Mouse (Mus musculus): Measurements from ENCODE around the gene Smim12. TPM values are rescaled to one million over a fixed set of nuclear protein-coding genes. Genes with fewer than 3 reads are reported as not detected.

Smim12 gene
- polyA plus RNA-seq (2012; rRNA removed), result 13.4 and 18.1 TPM in 2 replicates

DNA sequence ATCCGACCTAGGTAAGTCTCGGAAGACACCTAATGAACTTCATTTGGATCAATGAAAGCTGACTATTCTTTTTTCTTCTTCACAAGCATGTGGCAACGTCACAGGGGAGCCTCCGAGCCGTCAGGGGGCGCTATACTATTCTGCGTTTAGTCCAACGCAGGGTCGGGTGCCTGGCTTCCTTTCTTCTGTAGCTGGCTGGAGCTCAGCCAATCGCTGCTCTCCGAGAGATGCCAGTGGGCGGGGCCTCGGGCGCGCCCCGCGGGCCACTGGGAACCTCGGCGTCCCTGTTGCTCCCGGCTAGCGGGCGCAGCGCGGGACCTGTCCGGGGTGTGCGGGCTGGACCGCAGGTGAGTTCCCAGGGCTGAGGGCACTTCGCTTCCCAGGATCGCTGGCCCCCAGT lies at the start of gene Smim12:
Gene Smim12 (plus strand): TSS at position 233 of the 400 bp plus-strand sequence.
- no peak within 1 kb of the TSS for H3K27ac ChIP-seq (ENCODE audit: insufficient read depth, low read depth, low read length)
- WGBS, result 0% methylated on average over 29 of the region's 29 CpGs
- TF ChIP-seq CTCF (IDR thresholded peaks at IDR 0.05; ENCODE audit: extremely low read depth, insufficient read length, insufficient replicate concordance, low read depth, low read length), result peak; percentile 98
- peak; percentile 78 for TF ChIP-seq POLR2A (IDR thresholded peaks at IDR 0.05; ENCODE audit: low read depth, low read length)

DNA sequence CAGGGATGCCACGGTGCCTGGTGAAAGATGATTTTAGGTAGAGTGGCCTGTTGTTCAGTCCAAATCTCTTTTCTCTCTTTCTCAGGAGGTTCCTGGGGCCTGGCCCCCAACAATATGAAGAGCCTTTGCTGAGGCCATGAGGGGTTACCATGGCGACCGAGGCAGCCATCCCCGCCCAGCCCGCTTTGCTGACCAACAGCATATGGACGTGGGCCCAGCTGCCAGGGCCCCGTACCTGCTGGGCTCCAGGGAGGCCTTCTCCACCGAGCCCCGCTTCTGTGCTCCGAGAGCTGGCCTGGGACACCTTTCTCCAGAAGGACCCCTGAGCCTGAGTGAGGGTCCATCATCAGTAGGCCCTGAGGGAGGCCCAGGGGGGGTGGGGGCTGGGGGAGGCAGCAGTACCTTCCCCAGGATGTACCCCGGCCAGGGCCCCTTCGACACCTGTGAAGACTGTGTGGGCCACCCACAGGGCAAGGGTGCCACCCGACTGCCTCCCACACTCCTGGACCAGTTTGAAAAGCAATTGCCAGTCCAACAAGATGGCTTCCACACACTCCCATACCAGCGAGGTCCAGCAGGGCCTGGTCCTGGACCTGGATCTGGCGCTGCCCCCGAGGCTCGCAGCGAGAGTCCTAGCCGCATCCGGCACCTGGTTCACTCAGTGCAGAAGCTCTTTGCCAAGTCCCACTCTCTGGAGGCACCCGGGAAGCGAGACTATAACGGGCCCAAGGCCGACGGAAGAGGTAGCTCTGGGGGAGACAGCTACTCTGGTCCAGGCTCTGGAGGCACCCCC lies 48.9 kb upstream of the Smim12 start:
- no peak overlapping the region for H3K27ac ChIP-seq (ENCODE audit: insufficient read depth, low read depth, low read length)
- H3K4me3 ChIP-seq (ENCODE audit: low read depth, low read length), result no peak overlapping the region
- H3K36me3 ChIP-seq (ENCODE audit: control insufficient read depth, insufficient read depth, low read length), result no peaks in the 10 kb centered on the region
- no peaks in the 10 kb centered on the region for H3K27me3 ChIP-seq (ENCODE audit: control insufficient read depth, insufficient read depth, low read length)
- TF ChIP-seq CTCF (IDR thresholded peaks at IDR 0.05; ENCODE audit: extremely low read depth, insufficient read length, insufficient replicate concordance, low read depth, low read length) (no peak), POLR2A (IDR thresholded peaks at IDR 0.05; ENCODE audit: low read depth, low read length) (no peak)
- 79% methylated on average over 25 of the region's 25 CpGs for WGBS
- no peaks in the 10 kb centered on the region for H3K4me1 ChIP-seq (ENCODE audit: control insufficient read depth, insufficient read depth, insufficient read length, low read length)

More for the DNA sequence above, at the start of gene Smim12:
- peak within 1 kb of the TSS; percentile 77 for H3K4me3 ChIP-seq (ENCODE audit: low read depth, low read length)
- no peaks in the 10 kb centered on the region for H3K27me3 ChIP-seq (ENCODE audit: control insufficient read depth, insufficient read depth, low read length)
- H3K36me3 ChIP-seq (ENCODE audit: control insufficient read depth, insufficient read depth, low read length), result peaks cover 10% of the 10 kb centered on the region; the same call in 1 of the 2 replicates
- peaks cover 5% of the 10 kb centered on the region; the same call in 1 of the 2 replicates for H3K4me1 ChIP-seq (ENCODE audit: control insufficient read depth, insufficient read depth, insufficient read length, low read length)

DNA sequence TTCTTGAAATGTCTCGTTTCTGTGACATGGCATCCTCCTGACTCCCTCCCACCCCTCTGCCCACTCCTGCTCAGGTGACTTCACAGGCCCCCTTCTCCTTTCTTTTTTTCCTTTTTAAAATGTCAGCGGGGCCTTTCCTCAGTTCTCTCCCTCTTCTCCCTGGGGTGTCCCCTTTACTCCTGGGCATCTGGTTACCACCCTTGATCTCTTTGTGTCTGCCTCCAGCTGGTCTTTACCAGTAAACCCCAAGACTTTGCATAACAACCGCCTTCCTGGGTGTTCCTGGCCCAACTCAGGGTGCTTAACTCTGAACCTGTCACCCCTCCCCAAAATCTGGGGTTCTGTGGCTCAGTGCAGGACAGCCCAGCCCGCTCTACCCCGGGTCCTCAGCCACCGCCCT lies 45.0 kb upstream of the Smim12 start:
- no peaks in the 10 kb centered on the region for H3K27me3 ChIP-seq (ENCODE audit: control insufficient read depth, insufficient read depth, low read length)
- H3K4me3 ChIP-seq (ENCODE audit: low read depth, low read length), result no peak overlapping the region
- H3K36me3 ChIP-seq (ENCODE audit: control insufficient read depth, insufficient read depth, low read length), result no peaks in the 10 kb centered on the region
- H3K4me1 ChIP-seq (ENCODE audit: control insufficient read depth, insufficient read depth, insufficient read length, low read length), result no peaks in the 10 kb centered on the region
- WGBS, result 37% methylated on average over 6 of the region's 6 CpGs
- no peak overlapping the region for H3K27ac ChIP-seq (ENCODE audit: insufficient read depth, low read depth, low read length)
- no peak for TF ChIP-seq CTCF (IDR thresholded peaks at IDR 0.05; ENCODE audit: extremely low read depth, insufficient read length, insufficient replicate concordance, low read depth, low read length)
- no peak for TF ChIP-seq POLR2A (IDR thresholded peaks at IDR 0.05; ENCODE audit: low read depth, low read length)

DNA sequence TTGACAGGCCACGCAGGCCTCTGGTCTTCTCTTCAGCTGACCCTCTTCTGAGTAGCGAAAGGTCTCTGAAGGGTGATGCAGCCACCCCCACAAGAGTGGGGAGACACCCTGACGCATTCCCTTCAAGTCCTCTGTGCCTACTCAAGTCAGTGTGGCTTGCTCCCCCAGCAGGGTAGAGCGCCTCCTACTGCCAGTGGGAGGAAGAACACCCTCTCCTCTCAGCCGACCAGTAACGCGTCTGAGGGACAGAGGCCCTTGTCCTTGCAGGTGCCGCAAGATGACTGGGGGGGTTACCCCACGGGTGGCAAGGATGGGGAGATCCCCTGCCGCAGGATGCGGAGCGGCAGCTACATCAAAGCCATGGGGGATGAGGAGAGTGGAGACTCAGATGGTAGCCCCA lies 44.2 kb upstream of the Smim12 start:
- TF ChIP-seq CTCF (IDR thresholded peaks at IDR 0.05; ENCODE audit: extremely low read depth, insufficient read length, insufficient replicate concordance, low read depth, low read length), result 0 out of 2 replicates have a peak, but pooled peaks have one; percentile 7
- no peak for TF ChIP-seq POLR2A (IDR thresholded peaks at IDR 0.05; ENCODE audit: low read depth, low read length)
- Histone ChIP-seq H3K4me3 (ENCODE audit: low read depth, low read length) (no peak overlapping the region), H3K36me3 (ENCODE audit: control insufficient read depth, insufficient read depth, low read length) (no peaks in the 10 kb centered on the region), H3K27me3 (ENCODE audit: control insufficient read depth, insufficient read depth, low read length) (no peaks in the 10 kb centered on the region), H3K27ac (ENCODE audit: insufficient read depth, low read depth, low read length) (no peak overlapping the region), H3K4me1 (ENCODE audit: control insufficient read depth, insufficient read depth, insufficient read length, low read length) (no peaks in the 10 kb centered on the region)
- WGBS, result 66% methylated on average over 12 of the region's 12 CpGs

DNA sequence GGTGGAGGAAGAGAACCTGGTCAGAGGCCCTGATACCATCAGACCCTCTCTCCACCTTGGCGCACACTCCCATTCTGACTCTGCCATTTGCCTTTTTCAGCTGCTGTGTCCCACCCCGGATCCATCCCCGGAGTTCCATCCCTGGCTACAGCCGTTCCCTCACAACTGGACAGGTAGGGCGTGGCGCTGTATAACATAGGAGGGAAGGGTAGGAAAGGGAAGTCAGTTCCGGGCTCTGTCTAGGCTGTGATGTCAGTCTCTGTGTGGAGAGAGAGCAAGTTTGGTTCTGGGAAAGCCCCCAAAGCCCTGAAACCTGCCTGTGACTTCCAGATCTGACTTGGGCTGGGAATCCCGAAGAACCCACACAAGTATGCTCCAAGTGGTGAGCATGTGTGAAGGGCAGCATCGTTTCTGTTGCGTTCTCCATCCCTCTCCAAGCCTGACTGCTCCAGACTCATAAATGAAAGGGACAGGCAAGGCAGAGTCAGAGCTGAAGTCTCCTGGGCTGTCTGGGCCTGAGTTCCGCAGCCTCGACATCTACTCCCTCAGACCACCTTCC lies 43.3 kb upstream of the Smim12 start:
- 81% methylated on average over 12 of the region's 12 CpGs for WGBS
- Histone ChIP-seq H3K27me3 (ENCODE audit: control insufficient read depth, insufficient read depth, low read length) (no peaks in the 10 kb centered on the region), H3K4me1 (ENCODE audit: control insufficient read depth, insufficient read depth, insufficient read length, low read length) (no peaks in the 10 kb centered on the region), H3K36me3 (ENCODE audit: control insufficient read depth, insufficient read depth, low read length) (no peaks in the 10 kb centered on the region), H3K4me3 (ENCODE audit: low read depth, low read length) (no peak overlapping the region), H3K27ac (ENCODE audit: insufficient read depth, low read depth, low read length) (no peak overlapping the region)
- no peak for TF ChIP-seq CTCF (IDR thresholded peaks at IDR 0.05; ENCODE audit: extremely low read depth, insufficient read length, insufficient replicate concordance, low read depth, low read length)
- no peak for TF ChIP-seq POLR2A (IDR thresholded peaks at IDR 0.05; ENCODE audit: low read depth, low read length)

DNA sequence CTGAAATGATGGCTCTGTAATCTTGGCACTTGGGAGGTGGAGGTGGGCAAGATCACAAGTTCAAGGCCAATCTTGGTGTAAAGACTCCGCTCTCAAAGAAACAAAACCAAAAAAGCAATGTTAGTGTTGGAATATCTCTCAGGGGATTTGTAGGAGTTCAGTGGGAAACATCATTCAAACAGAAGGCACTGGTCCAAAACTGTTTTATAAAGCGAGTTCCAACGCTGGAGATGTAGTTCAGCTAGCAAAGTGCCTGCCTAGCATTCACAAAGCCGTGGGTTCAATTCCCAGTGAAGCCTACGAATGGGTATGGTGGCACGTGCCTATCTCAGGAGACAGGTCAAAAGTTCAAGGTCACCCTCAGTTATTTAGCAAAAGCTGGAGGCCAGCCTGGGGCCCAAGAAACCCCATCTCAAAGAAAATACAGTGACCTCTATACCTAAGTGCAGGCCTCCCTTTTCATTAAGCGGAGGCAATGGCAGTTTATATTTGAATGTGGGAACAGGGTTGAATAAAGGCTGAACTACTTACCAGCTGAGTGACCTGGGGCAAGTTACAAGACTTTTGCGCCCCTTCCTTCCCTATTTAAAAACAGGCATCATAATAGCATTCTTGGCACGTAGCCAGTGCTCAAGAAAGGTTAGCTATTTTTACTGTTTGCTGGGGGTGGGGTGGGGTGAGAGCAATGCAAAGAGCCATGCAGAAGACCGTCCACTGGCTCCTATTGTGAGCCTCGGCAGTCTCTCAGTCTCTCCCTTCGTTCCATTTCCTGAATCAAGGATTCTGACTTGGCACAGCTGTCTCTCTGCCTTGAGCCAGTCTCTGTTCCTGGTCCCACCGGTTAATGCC lies 42.6 kb upstream of the Smim12 start:
- H3K27ac ChIP-seq (ENCODE audit: insufficient read depth, low read depth, low read length), result no peak overlapping the region
- no peaks in the 10 kb centered on the region for H3K27me3 ChIP-seq (ENCODE audit: control insufficient read depth, insufficient read depth, low read length)
- 62% methylated on average over 13 of the region's 13 CpGs for WGBS
- no peaks in the 10 kb centered on the region for H3K36me3 ChIP-seq (ENCODE audit: control insufficient read depth, insufficient read depth, low read length)
- H3K4me1 ChIP-seq (ENCODE audit: control insufficient read depth, insufficient read depth, insufficient read length, low read length), result no peaks in the 10 kb centered on the region
- no peak overlapping the region for H3K4me3 ChIP-seq (ENCODE audit: low read depth, low read length)
- TF ChIP-seq CTCF (IDR thresholded peaks at IDR 0.05; ENCODE audit: extremely low read depth, insufficient read length, insufficient replicate concordance, low read depth, low read length) (no peak), POLR2A (IDR thresholded peaks at IDR 0.05; ENCODE audit: low read depth, low read length) (no peak)

Data from small intestine, adult 2 months (tissue).